Mouse (Mus musculus): ENCODE measurements at regions not wholly inside any gene's neighbourhood (a gene's known extent, or its start where the extent isn't known, plus 50 kb on each side); places are given as distances from the start of the nearest gene placed in this dataset.
"Not testable (repeated sequence)": the region's sequence is repeated elsewhere in the genome, so short reads cannot be mapped to it uniquely, and the experiment has no call there.

- DNase-seq (ENCODE audit: low spot score in 2 of 2), result no peak
Observed at GRCm38 (mm10) chr12:54517265-54517664, 139.1 kb downstream of the Sptssa start.

GRCm38 (mm10) chr12:54516463-54516862 lies 139.9 kb downstream of the Sptssa start:
- no peak for DNase-seq (ENCODE audit: low spot score in 2 of 2)

GRCm38 (mm10) chr12:54516039-54516438 lies 140.3 kb downstream of the Sptssa start:
- DNase-seq (ENCODE audit: low spot score in 2 of 2), result not testable (repeated sequence)

- no peak for DNase-seq (ENCODE audit: low spot score in 2 of 2)
Observed at GRCm38 (mm10) chr12:54509903-54510302, 146.5 kb downstream of the Sptssa start.

- no peak for DNase-seq (ENCODE audit: low spot score in 2 of 2)
Observed at GRCm38 (mm10) chr12:54502775-54503174, 153.6 kb downstream of the Sptssa start.

GRCm38 (mm10) chr12:54499963-54500362 lies 156.4 kb downstream of the Sptssa start:
- no peak for DNase-seq (ENCODE audit: low spot score in 2 of 2)

GRCm38 (mm10) chr12:54495701-54496374 lies 160.5 kb downstream of the Sptssa start:
- no peak for DNase-seq (ENCODE audit: low spot score in 2 of 2)

- no peak for DNase-seq (ENCODE audit: low spot score in 2 of 2)
Observed at GRCm38 (mm10) chr12:54494756-54495375, 161.5 kb downstream of the Sptssa start.

- no peak for DNase-seq (ENCODE audit: low spot score in 2 of 2)
Observed at GRCm38 (mm10) chr12:54492737-54493136, 163.6 kb downstream of the Sptssa start.

- DNase-seq (ENCODE audit: low spot score in 2 of 2), result no peak
Observed at GRCm38 (mm10) chr12:54490460-54490859, 165.9 kb downstream of the Sptssa start.

GRCm38 (mm10) chr12:54489675-54490074 lies 166.7 kb downstream of the Sptssa start:
- DNase-seq (ENCODE audit: low spot score in 2 of 2), result peak in 1 of 2 experiments; percentile 23

GRCm38 (mm10) chr12:54487689-54488088 lies 168.7 kb downstream of the Sptssa start:
- no peak for DNase-seq (ENCODE audit: low spot score in 2 of 2)

- no peak for DNase-seq (ENCODE audit: low spot score in 2 of 2)
Observed at GRCm38 (mm10) chr12:54482020-54482419, 174.4 kb downstream of the Sptssa start.

GRCm38 (mm10) chr12:54479841-54480240 lies 176.5 kb downstream of the Sptssa start:
- no peak for DNase-seq (ENCODE audit: low spot score in 2 of 2)

- no peak for DNase-seq (ENCODE audit: low spot score in 2 of 2)
Observed at GRCm38 (mm10) chr12:54472881-54473280, 183.5 kb downstream of the Sptssa start.

- DNase-seq (ENCODE audit: low spot score in 2 of 2), result no peak
Observed at GRCm38 (mm10) chr12:54472407-54472806, 184.0 kb downstream of the Sptssa start.

- DNase-seq (ENCODE audit: low spot score in 2 of 2), result no peak
Observed at GRCm38 (mm10) chr12:54467635-54468034, 188.7 kb downstream of the Sptssa start.

GRCm38 (mm10) chr12:54463806-54464205 lies 192.6 kb downstream of the Sptssa start:
- DNase-seq (ENCODE audit: low spot score in 2 of 2), result no peak

GRCm38 (mm10) chr12:54461411-54461810 lies 195.0 kb downstream of the Sptssa start:
- DNase-seq (ENCODE audit: low spot score in 2 of 2), result no peak

GRCm38 (mm10) chr12:54460135-54460523 lies 196.2 kb downstream of the Sptssa start:
- DNase-seq (ENCODE audit: low spot score in 2 of 2), result no peak

GRCm38 (mm10) chr12:54459462-54460134 lies 196.8 kb downstream of the Sptssa start:
- DNase-seq (ENCODE audit: low spot score in 2 of 2), result no peak

GRCm38 (mm10) chr12:54456731-54457130 lies 199.6 kb downstream of the Sptssa start:
- no peak for DNase-seq (ENCODE audit: low spot score in 2 of 2)

- DNase-seq (ENCODE audit: low spot score in 2 of 2), result no peak
Observed at GRCm38 (mm10) chr12:54454606-54455005, 201.8 kb downstream of the Sptssa start.
